18 mouse cellular contexts compared by ENCODE assay signal in the genomic region with DNA sequence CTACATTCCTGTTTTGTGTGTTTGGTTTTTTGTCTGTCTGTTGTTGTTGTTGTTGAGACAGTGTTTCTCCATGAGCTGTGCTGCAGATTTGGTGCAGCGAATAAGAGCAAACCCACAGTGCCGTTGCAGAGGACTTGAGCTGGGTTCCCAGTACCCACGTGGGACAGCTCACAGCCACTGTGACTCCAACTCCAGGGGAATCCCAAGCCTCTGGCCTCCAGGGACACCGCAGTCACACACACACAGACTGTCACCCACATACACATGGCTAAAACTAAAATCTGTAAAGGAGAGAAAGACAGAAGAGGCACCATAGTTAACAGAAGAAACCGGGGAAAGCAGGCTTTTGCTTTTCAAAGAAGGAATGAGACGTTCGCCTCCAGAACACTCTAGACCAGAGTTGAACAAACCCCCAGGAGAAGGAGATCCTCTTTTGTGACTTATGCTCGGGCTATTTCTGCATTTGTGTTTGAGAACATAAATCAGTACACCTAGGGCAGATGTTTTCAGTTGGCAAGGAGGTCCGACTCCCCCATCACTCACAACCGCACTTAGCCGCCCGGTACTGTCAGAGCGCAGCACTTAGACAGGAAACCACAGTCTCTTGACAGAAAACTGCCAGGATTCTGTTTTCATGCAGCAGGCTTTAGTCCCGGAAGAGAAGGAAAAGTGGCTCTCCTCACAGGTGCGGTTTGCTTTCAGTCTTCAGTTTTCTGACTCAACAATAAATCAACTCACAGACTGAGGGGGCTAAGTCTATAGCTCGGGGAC. TPM values are rescaled to one million over a fixed set of nuclear protein-coding genes. Genes with fewer than 3 reads are reported as not detected.
DNase-seq lines count a peak whose midpoint lies in the region; ATAC-seq lines count a peak whose summit lies in the region.
"Had no signal": no experiment of that assay in that cellular context is flagged by ENCODE, and none has a peak within 500 bp of the region (broad histone marks: within the 10 kb centered on the region; RNA-seq: fewer than 3 reads in every experiment).

No protein-coding gene starts in this region.

- WGBS in midbrain, embryonic 15.5 days: 76% methylated on average over 16 of the region's 16 CpGs
- 77% methylated on average over 16 of the region's 16 CpGs for WGBS in forebrain, embryonic 16.5 days
- 80% methylated on average over 16 of the region's 16 CpGs for WGBS in midbrain, embryonic 13.5 days

- no peaks in the 10 kb centered on the region for H3K4me1 ChIP-seq in midbrain, embryonic 15.5 days
- no peaks in the 10 kb centered on the region for H3K4me1 ChIP-seq in forebrain, embryonic 16.5 days (replicated peaks; ENCODE audit: control insufficient read depth, insufficient read depth, low read length)
- H3K4me1 ChIP-seq in midbrain, embryonic 13.5 days (replicated peaks): no peaks in the 10 kb centered on the region

- no peaks in the 10 kb centered on the region for H3K27me3 ChIP-seq in midbrain, embryonic 15.5 days (replicated peaks)
- no peaks in the 10 kb centered on the region for H3K27me3 ChIP-seq in forebrain, embryonic 16.5 days (replicated peaks; ENCODE audit: control insufficient read depth, insufficient read depth, low read length)
- H3K27me3 ChIP-seq in midbrain, embryonic 13.5 days: no peaks in the 10 kb centered on the region; the same call in 1 of the 2 replicates

- peak; percentile 28 to 34 for DNase-seq in spleen, postnatal 36 days (ENCODE audit: low spot score in 2 of 2)
- no peak for DNase-seq in spleen, postnatal 14 days (ENCODE audit: low spot score in 2 of 2)
- peak; percentile 51 for DNase-seq in induced T-regulatory cell, adult 2 months (ENCODE audit: low read depth)
- DNase-seq: cerebellum, postnatal 10 days; forebrain, postnatal 0 days; heart, postnatal 14 days; left cerebral cortex, postnatal 4 days; right cerebral cortex, postnatal 4 days had no signal

- no peak overlapping the region for H3K27ac ChIP-seq in midbrain, embryonic 15.5 days
- H3K27ac ChIP-seq in forebrain, embryonic 16.5 days (ENCODE audit: low read length): no peak overlapping the region
- H3K27ac ChIP-seq in midbrain, embryonic 13.5 days: no peak overlapping the region
- H3K27ac ChIP-seq: layer of hippocampus, adult 2 months had no signal

- H3K9ac ChIP-seq in midbrain, embryonic 15.5 days: no peak overlapping the region
- H3K9ac ChIP-seq in forebrain, embryonic 16.5 days (replicated peaks; ENCODE audit: low read depth, low read length): no peak overlapping the region
- no peak overlapping the region for H3K9ac ChIP-seq in midbrain, embryonic 13.5 days (replicated peaks)
- H3K9ac ChIP-seq: forebrain, postnatal 0 days had no signal

- H3K4me3 ChIP-seq in midbrain, embryonic 15.5 days: no peak overlapping the region
- no peak overlapping the region for H3K4me3 ChIP-seq in forebrain, embryonic 16.5 days (replicated peaks; ENCODE audit: low read length)
- no peak overlapping the region for H3K4me3 ChIP-seq in midbrain, embryonic 13.5 days (replicated peaks)
- H3K4me3 ChIP-seq: layer of hippocampus, adult 2 months had no signal

- no peaks in the 10 kb centered on the region for H3K36me3 ChIP-seq in midbrain, embryonic 15.5 days (replicated peaks)
- H3K36me3 ChIP-seq in forebrain, embryonic 16.5 days (ENCODE audit: control insufficient read depth, insufficient read depth): no peaks in the 10 kb centered on the region
- H3K36me3 ChIP-seq in midbrain, embryonic 13.5 days: no peaks in the 10 kb centered on the region

- no peak overlapping the region for H3K4me2 ChIP-seq in midbrain, embryonic 15.5 days
- no peak overlapping the region for H3K4me2 ChIP-seq in forebrain, embryonic 16.5 days (ENCODE audit: low read length)
- no peak overlapping the region for H3K4me2 ChIP-seq in midbrain, embryonic 13.5 days (replicated peaks)

- no peaks in the 10 kb centered on the region for H3K9me3 ChIP-seq in midbrain, embryonic 15.5 days
- no peaks in the 10 kb centered on the region for H3K9me3 ChIP-seq in forebrain, embryonic 16.5 days (ENCODE audit: control insufficient read depth, low read length)
- no peaks in the 10 kb centered on the region for H3K9me3 ChIP-seq in midbrain, embryonic 13.5 days

- ATAC-seq in neutrophil, adult 5-6 weeks (ENCODE audit: extremely low read depth, insufficient number of reproducible peaks, low FRiP score, poor library complexity, severe bottlenecking): peak; percentile 23; the same call in 1 of the 2 replicates
- ATAC-seq in midbrain, embryonic 15.5 days (replicated peaks): no peak
- no peak for ATAC-seq in forebrain, embryonic 16.5 days
- ATAC-seq in midbrain, embryonic 13.5 days: no peak
- ATAC-seq: forebrain, postnatal 0 days; intestine, postnatal 0 days had no signal

RNA-seq across cellular contexts. Expression of gene Flt3, which starts 34.1 kb away (rescaled TPM):
- total RNA-seq in neutrophil, adult 5-6 weeks (2017): 2.0 and 2.1 TPM in 2 replicates
- polyA plus RNA-seq in midbrain, embryonic 15.5 days (2015; fragmentation: Nextera tagmentation; extraction: Ambion mirVana): 0.54 and 0.77 TPM in 2 replicates
- 0.10 and 0.18 TPM in 2 replicates for polyA plus RNA-seq in forebrain, embryonic 16.5 days (2015; fragmentation: Nextera tagmentation; extraction: Ambion mirVana)
- polyA plus RNA-seq in midbrain, embryonic 13.5 days (2015; fragmentation: Nextera tagmentation; extraction: Ambion mirVana): 0.09 and 0.12 TPM in 2 replicates

RNA-seq across cellular contexts. Expression of gene Urad, which starts 43.9 kb away (rescaled TPM):
- not detected in 2 replicates for total RNA-seq in neutrophil, adult 5-6 weeks (2017)
- polyA plus RNA-seq in midbrain, embryonic 15.5 days (2015; fragmentation: Nextera tagmentation; extraction: Ambion mirVana): not detected in 2 replicates
- polyA plus RNA-seq in forebrain, embryonic 16.5 days (2015; fragmentation: Nextera tagmentation; extraction: Ambion mirVana): not detected in 2 replicates
- polyA plus RNA-seq in midbrain, embryonic 13.5 days (2015; fragmentation: Nextera tagmentation; extraction: Ambion mirVana): not detected in 2 replicates
- total RNA-seq: ES-E14; forebrain, postnatal 0 days; heart, postnatal 14 days; layer of hippocampus, adult 2 months; left cerebral cortex, postnatal 4 days had no signal
- polyA plus RNA-seq: embryonic facial prominence, embryonic 14.5 days; forebrain, postnatal 0 days; gonadal fat pad, adult 2 months; lung, embryonic 16.5 days had no signal

RNA-seq across cellular contexts. Expression of gene Cdx2, which starts 59.1 kb away (rescaled TPM):
- total RNA-seq in neutrophil, adult 5-6 weeks (2017): not detected in 2 replicates
- not detected in 2 replicates for polyA plus RNA-seq in midbrain, embryonic 15.5 days (2015; fragmentation: Nextera tagmentation; extraction: Ambion mirVana)
- polyA plus RNA-seq in forebrain, embryonic 16.5 days (2015; fragmentation: Nextera tagmentation; extraction: Ambion mirVana): not detected in 2 replicates
- polyA plus RNA-seq in midbrain, embryonic 13.5 days (2015; fragmentation: Nextera tagmentation; extraction: Ambion mirVana): not detected in 2 replicates
- total RNA-seq: forebrain, postnatal 0 days; heart, postnatal 14 days; layer of hippocampus, adult 2 months; left cerebral cortex, postnatal 4 days had no signal
- polyA plus RNA-seq: embryonic facial prominence, embryonic 14.5 days; forebrain, postnatal 0 days; lung, embryonic 16.5 days had no signal

Comparison
In these comparisons a context has a peak if more than half of its experiments do, and no peak if none do; other contexts are left out.
1. DNase-seq: peak in spleen, postnatal 36 days (2 of 2) and induced T-regulatory cell, adult 2 months (single experiment); none in spleen, postnatal 14 days (0 of 2).